Mouse (Mus musculus) embryonic facial prominence, embryonic 15.5 days (tissue): Measurements from ENCODE around the gene Afp. TPM values are rescaled to one million over a fixed set of nuclear protein-coding genes. Genes with fewer than 3 reads are reported as not detected.

Source experiments
- ATAC-seq: fragments of 200-750 bp; cut with Nextera tagmentation; 2 replicates; pipeline ENCODE4 v1.8.0; 2017; ENCODE audit warnings: low read depth, moderate TSS enrichment; ENCODE audit not compliant: insufficient number of reproducible peaks, low FRiP score, low TSS enrichment
- H3K27ac ChIP-seq: fragments of 300-500 bp; sonication (generic); replicated peaks from 2 replicates; pipeline ENCODE4 v1.5.1; 2015; ENCODE audit warnings: mild to moderate bottlenecking, inconsistent platforms
- H3K27me3 ChIP-seq: fragments of 300-500 bp; sonication (generic); 2 replicates; pipeline ENCODE4 v1.6.1; 2015; ENCODE audit warnings: inconsistent platforms
- H3K36me3 ChIP-seq: fragments of 300-500 bp; sonication (generic); 2 replicates; pipeline ENCODE4 v1.6.1; 2015; ENCODE audit warnings: mild to moderate bottlenecking, inconsistent platforms
- H3K4me1 ChIP-seq: fragments of 300-500 bp; sonication (generic); 2 replicates; pipeline ENCODE4 v1.6.1; 2015; ENCODE audit warnings: inconsistent platforms
- H3K4me2 ChIP-seq: fragments of 300-500 bp; sonication (generic); replicated peaks from 2 replicates; pipeline ENCODE4 v1.6.1; 2015; ENCODE audit warnings: mild to moderate bottlenecking, inconsistent platforms
- H3K4me3 ChIP-seq: fragments of 300-500 bp; sonication (generic); replicated peaks from 2 replicates; pipeline ENCODE4 v1.5.1; 2015; ENCODE audit warnings: mild to moderate bottlenecking, inconsistent platforms
- H3K9ac ChIP-seq: fragments of 300-500 bp; sonication (generic); 2 replicates; pipeline ENCODE4 v1.6.1; 2015; ENCODE audit warnings: inconsistent platforms
- H3K9me3 ChIP-seq: fragments of 300-500 bp; sonication (generic); replicated peaks from 2 replicates; pipeline ENCODE4 v1.6.1; 2016; ENCODE audit warnings: inconsistent platforms
- WGBS: fragments of 180-500 bp; shearing (Covaris S2); methylation state at CpG from one replicate; pipeline ENCODE4 v1.1.7; 2015; 5-methylcytosine and 5-hydroxymethylcytosine counted together
- polyA plus RNA-seq: library from polyadenylated mRNA; unstranded; fragments of >200 nt; fragmentation: Nextera tagmentation; extraction: Ambion mirVana; gene quantifications from 2 replicates; pipeline ENCODE4 v1.2.1, GENCODE M21; 2015

Afp gene
- polyA plus RNA-seq, 1 experiment from 2014 or later = 0.64 TPM

GRCm38 (mm10) chr5:90476741-90477140 is 13.8 kb upstream of the Afp start:
- no peak for ATAC-seq
- H3K4me3 ChIP-seq = no peak overlapping the region
- no peaks in the 10 kb centered on the region for H3K36me3 ChIP-seq
- H3K4me2 ChIP-seq = no peak overlapping the region
- H3K27ac ChIP-seq = no peak overlapping the region
- 91% methylated on average over 3 of the region's 3 CpGs for WGBS
- no peaks in the 10 kb centered on the region for H3K4me1 ChIP-seq
- H3K27me3 ChIP-seq = no peaks in the 10 kb centered on the region
- no peaks in the 10 kb centered on the region for H3K9me3 ChIP-seq
- H3K9ac ChIP-seq = no peak overlapping the region

- Histone ChIP-seq H3K4me2 (no peak overlapping the region), H3K27me3 (no peaks in the 10 kb centered on the region), H3K9ac (no peak overlapping the region), H3K4me1 (no peaks in the 10 kb centered on the region), H3K4me3 (no peak overlapping the region), H3K9me3 (no peaks in the 10 kb centered on the region), H3K36me3 (no peaks in the 10 kb centered on the region), H3K27ac (no peak overlapping the region)
- WGBS = 74% methylated on average over 7 of the region's 7 CpGs
- ATAC-seq = no peak
Observed at GRCm38 (mm10) chr5:90477308-90478140, 13.0 kb upstream of the Afp start.

- no peaks in the 10 kb centered on the region for H3K36me3 ChIP-seq
- 85% methylated on average over 1 of the region's 1 CpGs for WGBS
- no peak overlapping the region for H3K4me2 ChIP-seq
- H3K27me3 ChIP-seq = no peaks in the 10 kb centered on the region
- no peak overlapping the region for H3K4me3 ChIP-seq
- H3K9ac ChIP-seq = no peak overlapping the region
- no peaks in the 10 kb centered on the region for H3K9me3 ChIP-seq
- ATAC-seq = no peak
- H3K27ac ChIP-seq = no peak overlapping the region
- no peaks in the 10 kb centered on the region for H3K4me1 ChIP-seq
Observed at GRCm38 (mm10) chr5:90478886-90479285, 11.7 kb upstream of the Afp start.

GRCm38 (mm10) chr5:90485597-90485996 is 4.9 kb upstream of the Afp start:
- H3K4me3 ChIP-seq = no peak overlapping the region
- H3K4me1 ChIP-seq = no peaks in the 10 kb centered on the region
- no peak overlapping the region for H3K4me2 ChIP-seq
- no peak for ATAC-seq
- no peak overlapping the region for H3K9ac ChIP-seq
- H3K9me3 ChIP-seq = no peaks in the 10 kb centered on the region
- no peaks in the 10 kb centered on the region for H3K27me3 ChIP-seq
- H3K27ac ChIP-seq = no peak overlapping the region
- whole genome bisulfite sequencing = 83% methylated on average over 7 of the region's 7 CpGs
- no peaks in the 10 kb centered on the region for H3K36me3 ChIP-seq

GRCm38 (mm10) chr5:90488323-90488722 is 2.2 kb upstream of the Afp start:
- Histone ChIP-seq H3K9me3 (no peaks in the 10 kb centered on the region), H3K4me2 (no peak overlapping the region), H3K27me3 (no peaks in the 10 kb centered on the region), H3K9ac (no peak overlapping the region), H3K4me3 (no peak overlapping the region), H3K27ac (no peak overlapping the region), H3K4me1 (no peaks in the 10 kb centered on the region), H3K36me3 (no peaks in the 10 kb centered on the region)
- 63% methylated on average over 7 of the region's 7 CpGs for WGBS
- ATAC-seq = no peak

- H3K27me3 ChIP-seq = no peaks in the 10 kb centered on the region
- H3K4me3 ChIP-seq = 0 out of 2 replicates have a peak overlapping the region, but pooled peaks have one; percentile 6
- no peak overlapping the region for H3K9ac ChIP-seq
- ATAC-seq = no peak
- no peak overlapping the region; the same call in 1 of the 2 replicates for H3K4me2 ChIP-seq
- H3K27ac ChIP-seq = no peak overlapping the region
- H3K9me3 ChIP-seq = no peaks in the 10 kb centered on the region
- no peaks in the 10 kb centered on the region for H3K36me3 ChIP-seq
- 66% methylated on average over 9 of the region's 9 CpGs for WGBS
- no peaks in the 10 kb centered on the region for H3K4me1 ChIP-seq
Observed at GRCm38 (mm10) chr5:90492440-90492839, 1.9 kb downstream of the Afp start.

- no peaks in the 10 kb centered on the region for H3K27me3 ChIP-seq
- H3K4me2 ChIP-seq = no peak overlapping the region
- 88% methylated on average over 4 of the region's 4 CpGs for WGBS
- no peaks in the 10 kb centered on the region for H3K4me1 ChIP-seq
- ATAC-seq = no peak
- H3K4me3 ChIP-seq = no peak overlapping the region
- no peak overlapping the region for H3K9ac ChIP-seq
- no peak overlapping the region for H3K27ac ChIP-seq
- H3K36me3 ChIP-seq = no peaks in the 10 kb centered on the region
- H3K9me3 ChIP-seq = no peaks in the 10 kb centered on the region
Observed at GRCm38 (mm10) chr5:90494308-90494707, 3.8 kb downstream of the Afp start.

GRCm38 (mm10) chr5:90499509-90499908 is 9.0 kb downstream of the Afp start:
- Histone ChIP-seq H3K4me3 (no peak overlapping the region), H3K9ac (no peak overlapping the region), H3K4me1 (no peaks in the 10 kb centered on the region), H3K27me3 (no peaks in the 10 kb centered on the region), H3K4me2 (no peak overlapping the region), H3K36me3 (no peaks in the 10 kb centered on the region), H3K9me3 (no peaks in the 10 kb centered on the region), H3K27ac (no peak overlapping the region)
- no peak for ATAC-seq
- WGBS = 70% methylated on average over 7 of the region's 7 CpGs

GRCm38 (mm10) chr5:90500714-90501113 is 10.2 kb downstream of the Afp start:
- H3K9me3 ChIP-seq = no peaks in the 10 kb centered on the region
- no peaks in the 10 kb centered on the region for H3K4me1 ChIP-seq
- H3K4me3 ChIP-seq = no peak overlapping the region
- no peak for ATAC-seq
- H3K36me3 ChIP-seq = no peaks in the 10 kb centered on the region
- H3K27me3 ChIP-seq = no peaks in the 10 kb centered on the region
- no peak overlapping the region for H3K27ac ChIP-seq
- H3K9ac ChIP-seq = no peak overlapping the region
- WGBS = 5% methylated on average over 6 of the region's 6 CpGs
- no peak overlapping the region for H3K4me2 ChIP-seq

GRCm38 (mm10) chr5:90501752-90502151 is 11.2 kb downstream of the Afp start:
- no peaks in the 10 kb centered on the region for H3K36me3 ChIP-seq
- H3K27ac ChIP-seq = no peak overlapping the region
- ATAC-seq = no peak
- no peak overlapping the region for H3K4me3 ChIP-seq
- H3K27me3 ChIP-seq = no peaks in the 10 kb centered on the region
- H3K9me3 ChIP-seq = no peaks in the 10 kb centered on the region
- WGBS = 82% methylated on average over 5 of the region's 5 CpGs
- H3K4me2 ChIP-seq = no peak overlapping the region
- no peak overlapping the region for H3K9ac ChIP-seq
- H3K4me1 ChIP-seq = no peaks in the 10 kb centered on the region

- ATAC-seq = no peak
Observed at GRCm38 (mm10) chr5:90504742-90505141, 14.2 kb downstream of the Afp start.

GRCm38 (mm10) chr5:90506507-90506906 is 16.0 kb downstream of the Afp start:
- Histone ChIP-seq H3K4me3 (no peak overlapping the region), H3K27ac (no peak overlapping the region)
- WGBS = 80% methylated on average over 2 of the region's 2 CpGs

More at GRCm38 (mm10) chr5:90504742-90505141, 14.2 kb downstream of the Afp start:
- Histone ChIP-seq H3K4me3 (no peak overlapping the region), H3K4me2 (no peak overlapping the region), H3K4me1 (no peaks in the 10 kb centered on the region), H3K9me3 (no peaks in the 10 kb centered on the region), H3K27ac (no peak overlapping the region), H3K27me3 (no peaks in the 10 kb centered on the region), H3K9ac (no peak overlapping the region), H3K36me3 (no peaks in the 10 kb centered on the region)
- WGBS = 73% methylated on average over 11 of the region's 11 CpGs

More at GRCm38 (mm10) chr5:90506507-90506906, 16.0 kb downstream of the Afp start:
- H3K4me1 ChIP-seq = no peaks in the 10 kb centered on the region
- no peak for ATAC-seq
- no peak overlapping the region for H3K9ac ChIP-seq
- no peaks in the 10 kb centered on the region for H3K36me3 ChIP-seq
- no peak overlapping the region for H3K4me2 ChIP-seq
- no peaks in the 10 kb centered on the region for H3K9me3 ChIP-seq
- no peaks in the 10 kb centered on the region for H3K27me3 ChIP-seq
